Mouse (Mus musculus) G1E (cell line): ENCODE data around the gene Atp1a1. TPM values are rescaled to one million over a fixed set of nuclear protein-coding genes. Genes with fewer than 3 reads are reported as not detected.

Source experiments
- ATAC-seq: 2 replicates; pipeline ENCODE4 v1.8.0; 2016; ENCODE audit warnings: mild to moderate bottlenecking; ENCODE audit not compliant: insufficient number of reproducible peaks, poor library complexity, low FRiP score, severe bottlenecking; ENCODE audit errors: extremely low read depth
- DNase-seq: peaks from one replicate; pipeline ENCODE4 v3.0.0; 2012; ENCODE audit warnings: low spot score
- H3K27me3 ChIP-seq: 2 replicates; pipeline ENCODE4 v1.6.1; 2012; ENCODE audit warnings: mild to moderate bottlenecking, low read length, inconsistent platforms; ENCODE audit not compliant: insufficient read depth
- H3K36me3 ChIP-seq: replicated peaks from 2 replicates; pipeline ENCODE3; 2012; ENCODE audit warnings: mild to moderate bottlenecking, inconsistent platforms
- H3K4me1 ChIP-seq: 2 replicates; pipeline ENCODE4 v1.6.1; 2012; ENCODE audit warnings: low read depth, low read length, inconsistent platforms, mixed read lengths; ENCODE audit not compliant: insufficient read depth
- H3K4me3 ChIP-seq: 2 replicates; pipeline ENCODE4 v1.5.1; 2012; ENCODE audit warnings: low read depth, mild to moderate bottlenecking, inconsistent platforms, low read length, moderate library complexity, mixed read lengths
- H3K9me3 ChIP-seq: replicated peaks from 2 replicates; pipeline ENCODE4 v1.6.1; 2012; ENCODE audit warnings: inconsistent platforms
- CTCF ChIP-seq: IDR thresholded peaks from 2 replicates; pipeline ENCODE4 v1.5.1; 2012; ENCODE audit warnings: low read depth, low read length, inconsistent platforms, mixed read lengths
- GATA1 ChIP-seq: IDR thresholded peaks from 2 replicates; pipeline ENCODE4 v1.6.1; 2012; ENCODE audit warnings: borderline replicate concordance, low read length, inconsistent platforms, mixed read lengths
- GATA2 ChIP-seq: IDR thresholded peaks from 2 replicates; pipeline ENCODE4 v1.6.1; 2012; ENCODE audit warnings: low read depth, low read length, inconsistent platforms, borderline replicate concordance
- POLR2AphosphoS5 ChIP-seq: IDR thresholded peaks from 2 replicates; pipeline ENCODE4 v1.6.1; 2012; ENCODE audit warnings: low read depth, low read length, inconsistent platforms; ENCODE audit not compliant: insufficient replicate concordance
- TAL1 ChIP-seq: conservative IDR thresholded peaks from 2 replicates; pipeline ENCODE4 v1.6.1; 2012; ENCODE audit warnings: low read depth, low read length, inconsistent platforms, mixed read lengths
- polyA plus RNA-seq: library from polyadenylated mRNA; stranded (reverse); fragments of >175 nt; gene quantifications from 2 replicates; pipeline ENCODE4 v1.2.3, GENCODE M21; 2012
- total RNA-seq, 2 experiments: library from RNA; stranded (forward) in 1 of 2; stranded (reverse) in 1 of 2; fragments of 200-1000 nt in 1 of 2; fragments of >200 nt in 1 of 2; fragmentation: Nextera tagmentation in 1 of 2; gene quantifications; 2 replicates each; pipeline ENCODE4 v1.2.3; 2014 to 2017

The Atp1a1 gene
- total and polyA plus RNA-seq, 3 experiments, result 49.3 to 187 (median 71.8) TPM

- TF ChIP-seq CTCF (no peak), POLR2AphosphoS5 (no peak), TAL1 (no peak), GATA2 (no peak), GATA1 (no peak)
These were observed 42.3 kb upstream of the Atp1a1 start for GRCm38 (mm10) chr3:101646806-101647205.

GRCm38 (mm10) chr3:101645569-101646106, 41.2 kb upstream of the Atp1a1 start:
- Histone ChIP-seq H3K9me3 (no peaks in the 10 kb centered on the region), H3K4me3 (no peak overlapping the region), H3K4me1 (no peaks in the 10 kb centered on the region), H3K27me3 (no peaks in the 10 kb centered on the region; the same call in 1 of the 2 replicates), H3K36me3 (no peaks in the 10 kb centered on the region)
- no peak for ATAC-seq
- DNase-seq, result no peak
- TF ChIP-seq CTCF, result no peak
- TF ChIP-seq GATA1, result no peak
- TF ChIP-seq POLR2AphosphoS5, result no peak
- no peak for TF ChIP-seq GATA2
- TF ChIP-seq TAL1, result no peak

More at GRCm38 (mm10) chr3:101646806-101647205, 42.3 kb upstream of the Atp1a1 start:
- no peaks in the 10 kb centered on the region for H3K9me3 ChIP-seq
- no peak overlapping the region for H3K4me3 ChIP-seq
- no peaks in the 10 kb centered on the region for H3K36me3 ChIP-seq
- no peaks in the 10 kb centered on the region for H3K4me1 ChIP-seq
- DNase-seq (no peak), ATAC-seq (no peak)
- peaks cover 5% of the 10 kb centered on the region for H3K27me3 ChIP-seq

- no peaks in the 10 kb centered on the region for H3K9me3 ChIP-seq
- no peak overlapping the region for H3K4me3 ChIP-seq
- no peaks in the 10 kb centered on the region for H3K36me3 ChIP-seq
- H3K27me3 ChIP-seq, result no peaks in the 10 kb centered on the region; the same call in 1 of the 2 replicates
- TF ChIP-seq GATA1 (no peak), TAL1 (no peak), GATA2 (no peak), CTCF (no peak), POLR2AphosphoS5 (no peak)
- H3K4me1 ChIP-seq, result no peaks in the 10 kb centered on the region
- no peak for ATAC-seq
- no peak for DNase-seq
These were observed 39.7 kb upstream of the Atp1a1 start for GRCm38 (mm10) chr3:101644062-101644802.

- Histone ChIP-seq H3K27me3 (no peaks in the 10 kb centered on the region; the same call in 1 of the 2 replicates), H3K4me1 (no peaks in the 10 kb centered on the region), H3K36me3 (no peaks in the 10 kb centered on the region), H3K9me3 (no peaks in the 10 kb centered on the region), H3K4me3 (no peak overlapping the region)
- no peak for DNase-seq
- TF ChIP-seq CTCF (no peak), GATA1 (no peak), GATA2 (no peak), TAL1 (no peak)
- ATAC-seq, result no peak
These were observed 38.8 kb upstream of the Atp1a1 start for GRCm38 (mm10) chr3:101643264-101643663.

GRCm38 (mm10) chr3:101638223-101638622, 33.7 kb upstream of the Atp1a1 start:
- H3K9me3 ChIP-seq, result no peaks in the 10 kb centered on the region
- no peak overlapping the region for H3K4me3 ChIP-seq
- peaks cover 10% of the 10 kb centered on the region for H3K27me3 ChIP-seq
- no peaks in the 10 kb centered on the region for H3K36me3 ChIP-seq
- no peak for DNase-seq
- H3K4me1 ChIP-seq, result no peaks in the 10 kb centered on the region
- ATAC-seq, result no peak
- no peak for TF ChIP-seq TAL1
- no peak for TF ChIP-seq POLR2AphosphoS5
- no peak for TF ChIP-seq GATA1
- TF ChIP-seq CTCF, result no peak
- TF ChIP-seq GATA2, result no peak

GRCm38 (mm10) chr3:101636510-101636909, 32.0 kb upstream of the Atp1a1 start:
- Histone ChIP-seq H3K9me3 (no peaks in the 10 kb centered on the region), H3K4me3 (no peak overlapping the region), H3K4me1 (no peaks in the 10 kb centered on the region), H3K27me3 (peaks cover 21% of the 10 kb centered on the region), H3K36me3 (no peaks in the 10 kb centered on the region)
- no peak for DNase-seq
- TF ChIP-seq GATA2, result no peak
- TF ChIP-seq CTCF, result no peak
- TF ChIP-seq GATA1, result no peak
- no peak for TF ChIP-seq TAL1
- no peak for TF ChIP-seq POLR2AphosphoS5
- ATAC-seq, result no peak

- TF ChIP-seq POLR2AphosphoS5 (no peak), GATA2 (no peak), CTCF (no peak), GATA1 (no peak), TAL1 (no peak)
- no peaks in the 10 kb centered on the region for H3K36me3 ChIP-seq
- no peak for ATAC-seq
These were observed 31.6 kb upstream of the Atp1a1 start for GRCm38 (mm10) chr3:101636086-101636485.

More at GRCm38 (mm10) chr3:101636086-101636485, 31.6 kb upstream of the Atp1a1 start:
- no peak for DNase-seq
- Histone ChIP-seq H3K4me3 (no peak overlapping the region), H3K27me3 (peaks cover 25% of the 10 kb centered on the region), H3K4me1 (no peaks in the 10 kb centered on the region), H3K9me3 (no peaks in the 10 kb centered on the region)
